Mouse (Mus musculus) heart, embryonic 11.5 days (tissue): ENCODE measurements around the gene Trim8. TPM values are rescaled to one million over a fixed set of nuclear protein-coding genes. Genes with fewer than 3 reads are reported as not detected.

Experiments used
- ATAC-seq: fragments of 200-750 bp; cut with Nextera tagmentation; replicated peaks from 2 replicates; pipeline ENCODE4 v1.8.0; 2017; ENCODE audit warnings: moderate library complexity; ENCODE audit not compliant: insufficient number of reproducible peaks, low FRiP score, low TSS enrichment
- H3K27ac ChIP-seq: fragments of 300-500 bp; sonication (generic); 2 replicates; pipeline ENCODE4 v1.5.1; 2014; ENCODE audit warnings: mild to moderate bottlenecking, low read depth, low read length
- H3K27me3 ChIP-seq: fragments of 300-500 bp; sonication (generic); 2 replicates; pipeline ENCODE4 v1.6.1; 2014; ENCODE audit warnings: mild to moderate bottlenecking, low read length, mixed read lengths; ENCODE audit not compliant: control insufficient read depth, insufficient read depth
- H3K36me3 ChIP-seq: fragments of 300-500 bp; sonication (generic); 2 replicates; pipeline ENCODE4 v1.6.1; 2014; ENCODE audit warnings: mild to moderate bottlenecking, low read length, moderate library complexity, mixed read lengths; ENCODE audit not compliant: control insufficient read depth, insufficient read depth
- H3K4me1 ChIP-seq: fragments of 300-500 bp; sonication (generic); 2 replicates; pipeline ENCODE4 v1.6.1; 2014; ENCODE audit warnings: low read length; ENCODE audit not compliant: control insufficient read depth, insufficient read depth
- H3K4me2 ChIP-seq: fragments of 300-500 bp; sonication (generic); 2 replicates; pipeline ENCODE4 v1.6.1; 2014; ENCODE audit warnings: mild to moderate bottlenecking, moderate library complexity
- H3K4me3 ChIP-seq: fragments of 300-500 bp; sonication (generic); 2 replicates; pipeline ENCODE4 v1.5.1; 2014; ENCODE audit warnings: low read depth, low read length
- H3K9ac ChIP-seq: fragments of 300-500 bp; sonication (generic); 2 replicates; pipeline ENCODE4 v1.6.1; 2014; ENCODE audit warnings: mild to moderate bottlenecking, low read depth, low read length, moderate library complexity
- H3K9me3 ChIP-seq: fragments of 300-500 bp; sonication (generic); replicated peaks from 2 replicates; pipeline ENCODE4 v1.6.1; 2016; ENCODE audit warnings: low read length; ENCODE audit not compliant: control insufficient read depth
- WGBS: fragments of 180-500 bp; shearing (Covaris S2); extraction: QIAGEN DNeasy Blood & Tissue Kit; methylation state at CpG from one replicate; pipeline ENCODE4 v1.1.7; 2014; ENCODE audit not compliant: insufficient replicate concordance; 5-methylcytosine and 5-hydroxymethylcytosine counted together
- polyA plus RNA-seq: library from polyadenylated mRNA; unstranded; fragments of >200 nt; fragmentation: Nextera tagmentation; extraction: Ambion mirVana; gene quantifications from 2 replicates; pipeline ENCODE4 v1.2.1, GENCODE M21; 2014

Gene Trim8
- polyA plus RNA-seq, 1 experiment from 2014 or later, result 18.6 TPM

DNA sequence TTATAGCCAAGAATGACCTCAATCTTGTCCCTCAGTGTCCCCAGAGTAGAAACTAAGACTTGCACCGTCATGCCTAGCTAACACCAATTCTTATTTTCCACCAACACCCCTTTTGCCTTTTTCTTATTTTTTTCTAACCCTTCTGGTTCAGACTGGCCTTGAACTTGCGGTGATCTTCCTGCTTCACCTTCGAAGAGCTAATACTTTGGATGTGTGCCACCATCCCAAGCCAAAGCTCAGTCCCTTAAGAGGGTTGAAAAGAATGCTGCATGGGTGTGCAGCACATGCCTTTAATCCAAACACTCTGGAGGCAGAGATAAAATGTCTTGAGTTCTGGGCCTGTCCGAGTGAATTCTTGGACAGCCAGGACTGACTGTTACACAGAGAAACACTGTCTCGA, 8.9 kb downstream of the Trim8 start:
- H3K4me2 ChIP-seq, result no peak overlapping the region
- ATAC-seq, result no peak
- 58% methylated on average over 5 of the region's 5 CpGs for WGBS
- H3K4me1 ChIP-seq, result peaks cover 60% of the 10 kb centered on the region
- H3K4me3 ChIP-seq, result no peak overlapping the region
- peaks cover 44% of the 10 kb centered on the region for H3K36me3 ChIP-seq
- H3K9ac ChIP-seq, result no peak overlapping the region
- 0 out of 2 replicates have a peak overlapping the region, but pooled peaks have one; percentile 46 for H3K27ac ChIP-seq
- no peaks in the 10 kb centered on the region for H3K27me3 ChIP-seq
- H3K9me3 ChIP-seq, result no peaks in the 10 kb centered on the region

DNA sequence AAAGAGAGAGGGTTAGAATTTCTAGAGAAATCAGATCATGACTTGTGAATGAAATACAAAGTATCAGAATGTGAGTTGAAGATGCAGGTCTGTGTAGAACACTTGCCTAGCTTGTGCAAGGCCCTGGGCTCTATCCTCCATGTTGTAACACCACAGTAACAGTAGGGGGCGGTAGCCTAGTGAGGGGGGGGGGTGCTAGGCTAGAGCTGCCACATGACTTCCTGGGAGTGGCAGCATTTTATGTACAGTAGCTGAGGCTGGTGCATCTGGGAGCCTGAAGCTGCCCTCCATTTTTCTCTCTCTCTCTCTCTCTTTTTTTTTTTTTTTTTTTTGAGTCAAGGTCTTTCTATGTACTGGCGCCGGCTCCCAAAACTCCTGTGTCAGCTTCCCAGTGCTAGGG, 9.3 kb downstream of the Trim8 start:
- no peak overlapping the region for H3K4me3 ChIP-seq
- H3K27ac ChIP-seq, result peak overlapping the region; percentile 15; the same call in 1 of the 2 replicates
- H3K4me2 ChIP-seq, result no peak overlapping the region
- H3K36me3 ChIP-seq, result peaks cover 44% of the 10 kb centered on the region
- no peaks in the 10 kb centered on the region for H3K9me3 ChIP-seq
- ATAC-seq, result no peak
- H3K27me3 ChIP-seq, result no peaks in the 10 kb centered on the region
- H3K9ac ChIP-seq, result no peak overlapping the region
- H3K4me1 ChIP-seq, result peaks cover 56% of the 10 kb centered on the region
- WGBS, result 59% methylated on average over 3 of the region's 3 CpGs

DNA sequence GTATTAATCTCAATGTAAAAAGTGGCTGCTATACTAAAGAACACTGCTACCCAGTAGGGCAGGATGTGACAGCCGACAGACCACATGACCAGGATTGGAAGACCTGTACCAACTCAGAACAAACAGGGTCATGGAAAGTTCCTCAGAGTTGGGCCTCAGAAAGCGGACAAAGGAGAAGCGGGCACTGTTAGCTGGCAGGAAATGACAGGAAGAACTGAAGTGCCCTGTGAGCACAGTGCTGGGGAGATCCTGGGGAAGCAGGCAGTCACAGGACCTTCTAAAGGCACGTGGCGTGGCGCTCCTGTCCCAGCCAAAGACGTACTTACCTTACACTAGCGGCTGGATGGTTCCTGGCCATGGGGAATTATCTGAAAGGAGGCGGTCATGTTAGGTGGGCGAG, 9.8 kb downstream of the Trim8 start:
- Histone ChIP-seq H3K9ac (no peak overlapping the region), H3K9me3 (no peaks in the 10 kb centered on the region), H3K4me1 (peaks cover 52% of the 10 kb centered on the region), H3K4me2 (no peak overlapping the region), H3K27me3 (no peaks in the 10 kb centered on the region), H3K27ac (peak overlapping the region; percentile 15; the same call in 1 of the 2 replicates), H3K36me3 (peaks cover 43% of the 10 kb centered on the region), H3K4me3 (no peak overlapping the region)
- ATAC-seq, result no peak
- WGBS, result 85% methylated on average over 10 of the region's 10 CpGs

DNA sequence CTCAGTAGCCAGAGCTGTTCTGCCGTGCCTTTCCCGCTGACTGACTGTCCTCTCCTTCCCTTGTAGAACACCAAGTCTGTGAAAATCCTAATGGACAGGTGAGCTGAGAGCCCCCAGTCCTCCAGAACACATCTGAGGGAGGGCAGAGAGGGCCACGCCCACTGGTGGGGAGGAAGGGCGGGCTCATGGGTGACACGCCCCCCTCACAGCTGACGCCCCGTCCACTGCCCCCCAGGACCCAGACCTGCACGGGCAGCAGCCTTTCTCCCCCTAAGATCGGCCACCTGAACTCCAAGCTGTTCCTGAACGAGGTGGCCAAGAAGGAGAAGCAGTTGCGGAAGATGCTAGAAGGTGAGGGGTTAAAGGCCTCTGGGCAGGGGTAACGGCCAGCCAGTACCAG, 12.9 kb downstream of the Trim8 start:
- no peak overlapping the region for H3K4me3 ChIP-seq
- H3K4me1 ChIP-seq, result peaks cover 40% of the 10 kb centered on the region
- WGBS, result 85% methylated on average over 12 of the region's 12 CpGs
- H3K27me3 ChIP-seq, result no peaks in the 10 kb centered on the region
- no peak for ATAC-seq
- no peak overlapping the region for H3K9ac ChIP-seq
- no peak overlapping the region for H3K27ac ChIP-seq
- H3K9me3 ChIP-seq, result no peaks in the 10 kb centered on the region
- H3K4me2 ChIP-seq, result no peak overlapping the region
- H3K36me3 ChIP-seq, result peaks cover 34% of the 10 kb centered on the region

DNA sequence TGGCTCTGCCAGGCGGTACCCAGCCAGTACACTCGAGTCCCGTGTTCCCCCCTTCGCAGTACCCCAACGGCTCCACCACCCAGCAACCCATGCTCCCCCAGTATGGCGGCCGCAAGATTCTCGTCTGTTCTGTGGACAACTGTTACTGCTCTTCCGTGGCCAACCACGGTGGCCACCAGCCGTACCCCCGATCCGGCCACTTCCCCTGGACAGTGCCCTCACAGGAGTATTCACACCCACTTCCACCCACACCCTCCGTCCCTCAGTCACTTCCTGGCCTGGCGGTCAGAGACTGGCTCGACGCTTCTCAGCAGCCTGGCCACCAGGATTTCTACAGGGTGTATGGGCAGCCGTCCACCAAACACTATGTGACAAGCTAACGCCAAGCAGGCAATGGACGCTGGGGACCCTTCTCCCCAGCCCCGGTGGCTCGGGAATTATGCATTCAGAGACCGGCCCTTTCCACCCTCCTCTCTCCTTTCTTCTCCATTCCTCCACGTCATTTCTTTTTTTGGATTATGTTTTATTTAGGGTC, 13.9 kb downstream of the Trim8 start:
- Histone ChIP-seq H3K27ac (no peak overlapping the region), H3K4me3 (no peak overlapping the region), H3K4me1 (peaks cover 30% of the 10 kb centered on the region), H3K36me3 (peaks cover 34% of the 10 kb centered on the region), H3K27me3 (no peaks in the 10 kb centered on the region), H3K9ac (no peak overlapping the region), H3K4me2 (no peak overlapping the region), H3K9me3 (no peaks in the 10 kb centered on the region)
- no peak for ATAC-seq
- WGBS, result 90% methylated on average over 24 of the region's 24 CpGs

DNA sequence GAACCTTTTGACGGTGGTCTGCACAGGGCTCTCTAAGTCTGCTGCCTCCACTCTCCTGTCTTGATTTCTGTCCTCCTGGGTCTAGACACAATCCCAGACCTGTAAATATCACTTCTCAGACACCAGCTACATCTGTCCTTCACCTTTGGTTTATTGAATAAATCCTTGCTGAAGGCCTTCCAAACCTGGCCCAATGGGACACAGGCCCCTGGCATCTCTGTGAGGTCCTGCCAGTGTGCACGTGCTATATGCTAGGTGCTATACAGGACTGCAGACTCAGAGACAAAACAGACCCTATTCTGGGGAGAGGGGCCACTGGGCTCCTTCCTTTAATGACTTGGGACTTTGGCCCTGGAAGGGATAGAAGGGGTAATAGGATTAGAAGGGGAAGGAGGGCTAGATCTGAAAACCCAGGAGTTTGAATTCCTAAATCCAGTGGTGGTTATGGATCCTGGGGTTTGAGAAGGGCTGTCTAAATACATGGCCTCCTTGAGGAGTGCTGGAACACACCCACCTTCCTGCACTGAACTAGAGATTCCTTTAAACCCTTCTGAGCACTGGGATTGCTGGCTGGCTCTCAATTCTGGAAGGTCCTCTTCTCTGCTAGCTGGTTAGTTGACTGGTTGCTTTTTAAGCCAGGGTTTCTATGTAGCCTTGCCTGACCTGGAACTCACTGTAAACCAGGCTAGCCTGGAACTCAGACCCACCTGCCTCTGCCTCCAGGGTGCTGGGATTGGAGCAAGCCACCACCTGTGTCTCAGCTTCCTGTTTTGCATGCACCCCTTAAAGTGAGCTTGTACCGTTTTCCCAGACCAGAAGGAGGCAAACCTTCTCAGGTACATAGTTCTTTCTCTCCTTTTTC, 15.4 kb downstream of the Trim8 start:
- Histone ChIP-seq H3K9me3 (no peaks in the 10 kb centered on the region), H3K4me2 (no peak overlapping the region), H3K9ac (no peak overlapping the region), H3K4me1 (peaks cover 26% of the 10 kb centered on the region), H3K36me3 (peaks cover 34% of the 10 kb centered on the region), H3K4me3 (no peak overlapping the region), H3K27me3 (no peaks in the 10 kb centered on the region), H3K27ac (no peak overlapping the region)
- WGBS, result 55% methylated on average over 3 of the region's 3 CpGs
- no peak for ATAC-seq

DNA sequence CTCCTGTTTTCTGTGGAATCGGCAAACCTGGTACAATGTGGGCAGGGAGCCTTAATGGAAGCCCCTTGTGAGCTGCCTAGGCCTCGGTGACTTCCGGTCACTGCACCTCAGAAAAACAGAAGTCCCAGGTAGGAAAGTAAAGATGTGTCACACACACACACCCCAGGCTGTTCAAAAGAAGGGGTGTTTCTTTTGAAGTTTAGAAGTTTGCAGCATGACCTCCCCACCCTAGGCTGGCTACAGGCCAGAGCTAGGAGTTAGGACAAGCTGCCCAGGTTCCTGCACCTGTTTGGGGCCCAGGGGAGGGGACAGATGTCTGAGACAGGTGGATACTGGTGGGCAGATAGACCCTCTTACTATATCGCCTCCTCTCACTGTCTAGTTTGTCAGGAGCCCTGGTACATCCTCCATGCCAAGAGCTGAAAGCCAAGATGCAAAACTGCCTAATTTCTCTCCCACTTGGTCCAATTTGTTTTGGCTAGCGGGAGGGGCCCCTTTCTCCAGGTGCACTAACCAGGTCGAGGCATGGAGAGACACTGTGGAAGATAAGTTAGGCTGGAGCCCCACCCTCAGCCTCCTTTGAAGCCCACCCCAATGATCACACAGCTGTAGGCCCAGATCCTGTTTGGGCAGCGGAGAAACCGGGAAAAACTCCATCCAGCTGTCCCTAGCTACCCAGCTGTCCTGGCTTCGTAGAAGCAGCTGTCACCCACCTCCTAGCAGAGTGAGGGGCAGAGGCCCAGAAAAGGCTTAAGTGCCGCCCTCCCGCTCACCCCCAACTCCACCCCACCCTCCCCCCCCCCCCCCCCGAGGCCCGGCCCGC, 16.2 kb downstream of the Trim8 start:
- H3K9me3 ChIP-seq, result no peaks in the 10 kb centered on the region
- peaks cover 30% of the 10 kb centered on the region for H3K36me3 ChIP-seq
- WGBS, result 32% methylated on average over 11 of the region's 14 CpGs
- no peaks in the 10 kb centered on the region for H3K27me3 ChIP-seq
- peak overlapping the region; percentile 61; the same call in 1 of the 2 replicates for H3K9ac ChIP-seq
- H3K27ac ChIP-seq, result peak overlapping the region; percentile 57
- peak; percentile 37; the same call in 1 of the 2 replicates for ATAC-seq
- H3K4me2 ChIP-seq, result peak overlapping the region; percentile 69
- peaks cover 33% of the 10 kb centered on the region for H3K4me1 ChIP-seq
- peak overlapping the region; percentile 30; the same call in 1 of the 2 replicates for H3K4me3 ChIP-seq

DNA sequence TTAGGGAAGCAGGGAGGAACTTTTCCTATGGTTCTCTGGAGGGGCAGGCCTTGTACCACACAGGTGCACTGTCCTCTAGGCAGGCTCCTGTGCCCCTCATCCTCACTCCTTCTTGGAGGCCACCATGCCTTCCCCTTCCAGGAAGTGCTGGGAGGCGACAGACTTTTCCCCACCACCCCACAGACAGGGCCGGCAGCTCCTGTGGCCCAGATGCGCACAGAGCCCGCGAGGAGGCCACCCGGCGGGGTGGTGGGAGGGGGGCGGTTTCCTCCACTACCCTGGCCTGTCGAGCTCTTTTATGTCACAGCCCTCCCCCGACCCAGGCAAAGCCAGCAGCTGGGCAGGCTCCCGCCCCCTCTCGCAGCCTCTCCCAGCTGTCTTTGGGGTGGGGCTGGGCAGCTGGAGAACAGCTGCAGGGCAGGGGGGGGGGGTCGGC, 16.9 kb downstream of the Trim8 start:
- Histone ChIP-seq H3K9ac (peak overlapping the region; percentile 61), H3K4me2 (peak overlapping the region; percentile 69), H3K27ac (peak overlapping the region; percentile 57), H3K27me3 (no peaks in the 10 kb centered on the region), H3K9me3 (no peaks in the 10 kb centered on the region), H3K36me3 (peaks cover 26% of the 10 kb centered on the region), H3K4me3 (peak overlapping the region; percentile 30), H3K4me1 (peaks cover 39% of the 10 kb centered on the region)
- peak; percentile 24; the same call in 1 of the 2 replicates for ATAC-seq
- 0% methylated on average over 12 of the region's 13 CpGs for WGBS
